Mouse (Mus musculus) E14TG2a.4 (cell line): ENCODE data around the gene Calcoco1.

Source experiments
- CTCF ChIP-seq: conservative IDR thresholded peaks from 2 replicates; pipeline ENCODE4 v1.5.1; 2014; ENCODE audit warnings: low read length
- NANOG ChIP-seq: IDR thresholded peaks from 2 replicates; pipeline ENCODE4 v1.6.1; 2014; ENCODE audit warnings: borderline replicate concordance, low read length, mixed read lengths
- POU5F1 ChIP-seq: IDR thresholded peaks from 2 replicates; pipeline ENCODE4 v1.6.1; 2014; ENCODE audit warnings: low read length, borderline replicate concordance

- no peak for TF ChIP-seq CTCF
- no peak for TF ChIP-seq POU5F1
- TF ChIP-seq NANOG, result no peak
Measured at GRCm38 (mm10) chr15:102744831-102745230, 22.9 kb upstream of the Calcoco1 start.
